Mouse (Mus musculus) G1E (cell line): Measurements from ENCODE around the gene Hoxa7. TPM values are rescaled to one million over a fixed set of nuclear protein-coding genes. Genes with fewer than 3 reads are reported as not detected.

Source experiments
- ATAC-seq: 2 replicates; pipeline ENCODE4 v1.8.0; 2016; ENCODE audit warnings: mild to moderate bottlenecking; ENCODE audit not compliant: insufficient number of reproducible peaks, poor library complexity, low FRiP score, severe bottlenecking; ENCODE audit errors: extremely low read depth
- DNase-seq: peaks from one replicate; pipeline ENCODE4 v3.0.0; 2012; ENCODE audit warnings: low spot score
- H3K27me3 ChIP-seq: 2 replicates; pipeline ENCODE4 v1.6.1; 2012; ENCODE audit warnings: mild to moderate bottlenecking, low read length, inconsistent platforms; ENCODE audit not compliant: insufficient read depth
- H3K36me3 ChIP-seq: replicated peaks from 2 replicates; pipeline ENCODE3; 2012; ENCODE audit warnings: mild to moderate bottlenecking, inconsistent platforms
- H3K4me1 ChIP-seq: 2 replicates; pipeline ENCODE4 v1.6.1; 2012; ENCODE audit warnings: low read depth, low read length, inconsistent platforms, mixed read lengths; ENCODE audit not compliant: insufficient read depth
- H3K4me3 ChIP-seq: 2 replicates; pipeline ENCODE4 v1.5.1; 2012; ENCODE audit warnings: low read depth, mild to moderate bottlenecking, inconsistent platforms, low read length, moderate library complexity, mixed read lengths
- H3K9me3 ChIP-seq: replicated peaks from 2 replicates; pipeline ENCODE4 v1.6.1; 2012; ENCODE audit warnings: inconsistent platforms
- CTCF ChIP-seq: IDR thresholded peaks from 2 replicates; pipeline ENCODE4 v1.5.1; 2012; ENCODE audit warnings: low read depth, low read length, inconsistent platforms, mixed read lengths
- GATA1 ChIP-seq: IDR thresholded peaks from 2 replicates; pipeline ENCODE4 v1.6.1; 2012; ENCODE audit warnings: borderline replicate concordance, low read length, inconsistent platforms, mixed read lengths
- GATA2 ChIP-seq: IDR thresholded peaks from 2 replicates; pipeline ENCODE4 v1.6.1; 2012; ENCODE audit warnings: low read depth, low read length, inconsistent platforms, borderline replicate concordance
- POLR2AphosphoS5 ChIP-seq: IDR thresholded peaks from 2 replicates; pipeline ENCODE4 v1.6.1; 2012; ENCODE audit warnings: low read depth, low read length, inconsistent platforms; ENCODE audit not compliant: insufficient replicate concordance
- TAL1 ChIP-seq: conservative IDR thresholded peaks from 2 replicates; pipeline ENCODE4 v1.6.1; 2012; ENCODE audit warnings: low read depth, low read length, inconsistent platforms, mixed read lengths
- polyA plus RNA-seq: library from polyadenylated mRNA; stranded (reverse); fragments of >175 nt; gene quantifications from 2 replicates; pipeline ENCODE4 v1.2.3, GENCODE M21; 2012
- total RNA-seq, 2 experiments: library from RNA; stranded (forward) in 1 of 2; stranded (reverse) in 1 of 2; fragments of 200-1000 nt in 1 of 2; fragments of >200 nt in 1 of 2; fragmentation: Nextera tagmentation in 1 of 2; gene quantifications; 2 replicates each; pipeline ENCODE4 v1.2.3; 2014 to 2017

The Hoxa7 gene
- total and polyA plus RNA-seq, 3 experiments = 0.11 to 0.66 TPM; not detected in 1

DNA sequence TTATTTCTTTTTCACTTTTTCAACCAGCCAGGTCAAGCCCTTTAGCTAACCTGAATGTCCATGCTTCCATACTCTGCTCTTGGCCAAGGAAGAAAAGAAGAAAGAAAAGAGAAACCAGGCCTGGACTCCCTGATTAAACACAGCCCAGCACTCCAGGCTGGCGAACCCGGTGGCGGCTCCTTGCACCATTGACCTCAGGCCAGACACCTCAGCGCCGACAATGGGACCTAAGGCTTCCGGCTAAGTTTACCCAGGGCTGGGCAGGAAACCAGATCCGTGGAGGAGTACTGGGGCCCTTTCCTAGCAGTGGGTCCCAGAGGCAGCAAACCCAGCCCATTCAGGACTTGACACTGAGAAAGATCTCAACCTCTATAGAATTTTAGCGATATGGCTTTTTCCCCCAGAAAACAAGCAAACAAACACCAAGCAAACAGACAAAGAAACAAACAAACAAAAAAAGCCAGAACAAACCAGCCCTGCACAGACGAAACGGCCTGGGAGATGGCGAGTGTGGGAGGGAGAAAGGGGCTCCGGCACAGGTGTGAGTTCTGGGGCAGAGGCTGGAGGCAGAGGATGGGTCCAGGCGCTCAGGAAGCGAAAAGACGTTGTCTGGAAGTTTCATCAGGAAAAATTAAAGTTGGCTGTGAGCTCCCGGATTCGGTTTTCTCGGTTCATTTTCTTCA lies 10.4 kb upstream of the Hoxa7 start:
- Histone ChIP-seq H3K4me1 (no peaks in the 10 kb centered on the region), H3K9me3 (peaks cover 12% of the 10 kb centered on the region), H3K27me3 (peaks cover 54% of the 10 kb centered on the region), H3K4me3 (no peak overlapping the region), H3K36me3 (no peaks in the 10 kb centered on the region)
- no peak for ATAC-seq
- TF ChIP-seq GATA1 (no peak), POLR2AphosphoS5 (no peak), GATA2 (no peak), CTCF (no peak), TAL1 (no peak)
- DNase-seq = no peak

GRCm38 (mm10) chr6:52230516-52231165 lies 9.0 kb upstream of the Hoxa7 start, which contains the start of gene Hoxa9:
TSS of gene Hoxa9 (minus strand) at chr6:52231089.
- no peak for TF ChIP-seq GATA1
- TF ChIP-seq TAL1 = no peak
- TF ChIP-seq GATA2 = no peak
- no peak for TF ChIP-seq POLR2AphosphoS5
- TF ChIP-seq CTCF = no peak
- H3K4me3 ChIP-seq = no peak within 1 kb of the TSS
- H3K9me3 ChIP-seq = peaks cover 12% of the 10 kb centered on the region
- no peak for ATAC-seq
- peaks cover 66% of the 10 kb centered on the region for H3K27me3 ChIP-seq
- H3K36me3 ChIP-seq = no peaks in the 10 kb centered on the region
- no peak for DNase-seq
- H3K4me1 ChIP-seq = no peaks in the 10 kb centered on the region

DNA sequence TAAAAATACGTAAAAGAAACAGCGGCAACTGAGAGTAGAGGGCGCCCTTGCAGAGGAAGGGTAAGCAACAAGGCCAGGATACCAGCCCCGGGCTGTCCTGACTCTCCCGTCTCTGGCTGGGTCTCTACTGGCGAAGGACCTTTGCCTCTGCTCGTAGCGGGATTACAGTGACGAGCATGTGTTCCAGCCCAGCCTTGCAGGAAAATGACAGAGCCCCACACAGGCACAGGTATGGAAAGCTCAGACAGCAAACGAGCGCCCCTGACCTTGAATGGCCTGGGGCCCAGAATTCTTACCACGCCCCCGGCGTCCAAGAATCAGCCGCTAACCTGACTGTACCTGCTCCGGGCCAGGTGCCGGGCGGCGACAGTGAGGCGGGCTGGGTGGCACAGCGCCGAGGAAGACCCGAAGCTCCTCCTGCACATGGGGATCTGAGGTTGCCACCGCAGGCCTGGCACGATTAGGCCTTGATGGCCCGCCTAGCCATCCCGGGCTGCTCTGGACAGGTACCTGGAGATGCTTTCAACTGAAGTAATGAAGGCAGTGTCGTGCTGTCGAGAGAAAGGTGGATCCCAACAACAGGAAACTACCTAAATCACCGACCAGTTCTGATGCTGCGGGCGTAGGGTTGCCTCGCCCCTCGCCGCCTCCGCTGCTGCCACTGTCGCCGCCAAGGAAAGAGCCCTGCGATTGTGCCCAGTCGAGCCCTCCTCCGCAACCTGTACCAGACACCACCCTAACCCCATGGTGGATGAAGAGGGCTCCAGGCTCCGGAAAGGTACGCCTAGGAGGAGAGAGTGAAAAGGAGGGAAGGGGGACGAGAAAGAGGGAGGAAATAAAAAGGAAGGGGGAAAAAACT lies 8.1 kb upstream of the Hoxa7 start:
- no peak for ATAC-seq
- Histone ChIP-seq H3K4me3 (no peak overlapping the region), H3K4me1 (no peaks in the 10 kb centered on the region; the same call in 1 of the 2 replicates), H3K36me3 (no peaks in the 10 kb centered on the region), H3K9me3 (peaks cover 11% of the 10 kb centered on the region), H3K27me3 (peaks cover 74% of the 10 kb centered on the region)
- DNase-seq = no peak
- no peak for TF ChIP-seq POLR2AphosphoS5
- no peak for TF ChIP-seq GATA1
- TF ChIP-seq GATA2 = no peak
- no peak for TF ChIP-seq CTCF
- TF ChIP-seq TAL1 = no peak

- ATAC-seq (no peak), DNase-seq (no peak)
- peaks cover 78% of the 10 kb centered on the region for H3K27me3 ChIP-seq
- H3K4me3 ChIP-seq = no peak overlapping the region
- H3K9me3 ChIP-seq = peaks cover 1% of the 10 kb centered on the region; the same call in 1 of the 2 replicates
- TF ChIP-seq GATA1 (no peak), GATA2 (no peak), CTCF (no peak), POLR2AphosphoS5 (no peak), TAL1 (no peak)
- H3K36me3 ChIP-seq = no peaks in the 10 kb centered on the region
- no peaks in the 10 kb centered on the region; the same call in 1 of the 2 replicates for H3K4me1 ChIP-seq
Measured at GRCm38 (mm10) chr6:52228475-52229465, 7.1 kb upstream of the Hoxa7 start.

DNA sequence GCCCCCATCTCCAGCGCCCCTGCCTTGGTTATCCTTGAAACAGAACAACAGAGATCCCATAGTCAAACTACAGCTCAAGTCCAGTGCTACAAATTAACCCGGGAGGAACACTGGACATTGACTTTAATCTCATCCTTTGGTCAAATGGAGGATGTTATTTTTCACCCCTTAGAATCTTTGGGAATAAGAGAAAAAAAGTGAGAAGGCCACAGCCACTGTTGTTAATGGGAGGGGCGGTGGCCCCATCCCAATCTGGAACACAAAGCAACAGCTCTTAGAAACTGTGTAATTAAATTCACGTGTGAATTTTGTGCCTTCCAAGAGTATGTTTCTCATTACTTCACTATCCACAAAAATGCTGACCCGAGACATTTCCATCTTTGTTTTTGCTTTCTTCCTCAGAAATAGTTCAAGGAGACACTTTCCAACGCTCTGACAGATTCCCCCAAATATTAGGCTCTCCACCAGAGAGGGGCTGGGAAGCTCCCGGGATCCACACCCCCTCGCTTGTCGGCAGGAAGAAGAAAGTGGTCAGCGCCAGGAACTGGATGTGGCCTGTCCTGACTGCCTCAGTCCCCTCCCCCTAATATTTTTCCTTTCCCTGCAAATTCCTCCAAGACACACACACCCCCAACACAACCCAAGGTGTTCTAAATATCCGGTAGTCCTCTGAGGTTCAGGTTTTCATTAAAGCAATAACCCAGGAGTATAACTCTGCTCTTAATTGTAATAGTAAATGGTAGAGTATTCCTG lies 6.0 kb upstream of the Hoxa7 start:
- DNase-seq (no peak), ATAC-seq (no peak)
- Histone ChIP-seq H3K4me1 (no peaks in the 10 kb centered on the region; the same call in 1 of the 2 replicates), H3K9me3 (no peaks in the 10 kb centered on the region), H3K27me3 (peaks cover 69% of the 10 kb centered on the region), H3K36me3 (no peaks in the 10 kb centered on the region), H3K4me3 (no peak overlapping the region)
- no peak for TF ChIP-seq CTCF
- no peak for TF ChIP-seq GATA1
- no peak for TF ChIP-seq TAL1
- TF ChIP-seq POLR2AphosphoS5 = no peak
- no peak for TF ChIP-seq GATA2
